Mouse (Mus musculus): ENCODE measurements at regions not wholly inside any gene's neighbourhood (a gene's known extent, or its start where the extent isn't known, plus 50 kb on each side); places are given as distances from the start of the nearest gene placed in this dataset.
A peak's percentile ranks its signal among the peaks of the same experiment; 100 is the strongest.

GRCm38 (mm10) chr12:70674144-70674543 lies 151.2 kb upstream of the Frmd6 start:
- no peak for DNase-seq

GRCm38 (mm10) chr12:70675846-70676245 lies 149.5 kb upstream of the Frmd6 start:
- DNase-seq: no peak

- DNase-seq: peak; percentile 24
These were observed 145.5 kb upstream of the Frmd6 start for GRCm38 (mm10) chr12:70679701-70680425.

- DNase-seq: no peak
These were observed 143.8 kb upstream of the Frmd6 start for GRCm38 (mm10) chr12:70681407-70681990.

GRCm38 (mm10) chr12:70684354-70684753 lies 141.0 kb upstream of the Frmd6 start:
- no peak for DNase-seq

GRCm38 (mm10) chr12:70685432-70685831 lies 139.9 kb upstream of the Frmd6 start:
- peak; percentile 24 for DNase-seq

- DNase-seq: no peak
These were observed 139.0 kb upstream of the Frmd6 start for GRCm38 (mm10) chr12:70686337-70686736.

- DNase-seq: peak; percentile 43
These were observed 138.3 kb upstream of the Frmd6 start for GRCm38 (mm10) chr12:70686971-70687370.

GRCm38 (mm10) chr12:70695162-70695561 lies 130.2 kb upstream of the Frmd6 start:
- DNase-seq: no peak

- DNase-seq: no peak
These were observed 129.1 kb upstream of the Frmd6 start for GRCm38 (mm10) chr12:70696256-70696655.

- no peak for DNase-seq
These were observed 126.8 kb upstream of the Frmd6 start for GRCm38 (mm10) chr12:70698466-70698865.

GRCm38 (mm10) chr12:70702473-70702872 lies 122.8 kb upstream of the Frmd6 start:
- no peak for DNase-seq

- DNase-seq: no peak
These were observed 118.3 kb upstream of the Frmd6 start for GRCm38 (mm10) chr12:70706806-70707628.

GRCm38 (mm10) chr12:70707629-70708289 lies 117.6 kb upstream of the Frmd6 start:
- DNase-seq: no peak

GRCm38 (mm10) chr12:70708290-70708668 lies 117.0 kb upstream of the Frmd6 start:
- DNase-seq: no peak

- DNase-seq: no peak
These were observed 115.0 kb upstream of the Frmd6 start for GRCm38 (mm10) chr12:70710311-70710710.

- no peak for DNase-seq
These were observed 114.3 kb upstream of the Frmd6 start for GRCm38 (mm10) chr12:70711030-70711429.

- no peak for DNase-seq
These were observed 112.8 kb upstream of the Frmd6 start for GRCm38 (mm10) chr12:70712322-70713024.

- DNase-seq: peak; percentile 24
These were observed 111.6 kb upstream of the Frmd6 start for GRCm38 (mm10) chr12:70713499-70714280.

GRCm38 (mm10) chr12:70714281-70714679 lies 111.0 kb upstream of the Frmd6 start:
- no peak for DNase-seq

- no peak for DNase-seq
These were observed 109.5 kb upstream of the Frmd6 start for GRCm38 (mm10) chr12:70715836-70716235.

- DNase-seq: no peak
These were observed 106.7 kb upstream of the Frmd6 start for GRCm38 (mm10) chr12:70718602-70719001.

Data from kidney, postnatal 10 days (tissue).